Mouse (Mus musculus) layer of hippocampus, postnatal 14 days (tissue): ENCODE measurements around the gene Gm13043. TPM values are rescaled to one million over a fixed set of nuclear protein-coding genes. Genes with fewer than 3 reads are reported as not detected.
"Not testable (repeated sequence)": the region's sequence is repeated elsewhere in the genome, so short reads cannot be mapped to it uniquely, and the experiment has no call there.

Experiments used
- DNase-seq, 2 experiments: peaks; one replicate each; pipeline ENCODE4 v3.0.0; 2021 to 2022; ENCODE audit warnings: low spot score in 2 of 2, mixed read lengths in 1 of 2
- long read RNA-seq, 2 experiments: library from polyadenylated mRNA; stranded (forward); transcript quantifications; one replicate each; pipeline ENCODE4 v2.0.0; 2021
- total RNA-seq, 2 experiments: library from RNA; stranded (reverse); gene quantifications; 2 replicates each; pipeline ENCODE4 v1.2.3; 2021

Gm13043 gene
- total RNA-seq: not detected
- long read RNA-seq, experiment 1: 0 reads
- long read RNA-seq, experiment 2: 0 reads

DNA sequence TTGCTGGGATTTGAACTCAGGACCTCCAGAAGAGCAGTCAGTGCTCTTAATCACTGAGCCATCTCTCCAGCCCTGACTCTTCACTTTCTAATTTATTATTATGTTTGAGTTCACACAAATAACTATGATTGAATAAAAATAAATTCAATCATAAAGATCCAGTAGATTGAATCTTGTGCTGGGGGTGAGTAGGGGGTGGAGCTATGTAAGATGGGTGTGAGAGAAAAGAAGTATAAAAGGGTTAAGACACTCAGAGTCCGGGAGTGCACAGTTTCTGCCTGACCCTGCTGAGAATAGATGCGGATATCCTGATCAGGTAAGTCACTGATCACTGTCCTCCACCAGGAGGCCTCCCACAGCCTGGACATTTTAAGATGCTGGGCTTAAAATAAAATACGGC, at the start of gene Gm13043:
Gene Gm13043 (plus strand): TSS at position 301 of the 400 bp plus-strand sequence.
- no peak for DNase-seq

- not testable (repeated sequence) for DNase-seq
Observed at GRCm38 (mm10) chr4:143535654-143536053, 24.5 kb downstream of the Gm13043 start, which contains the start of gene Gm13040. Gm13040 (plus strand) TSS chr4:143535954.

DNA sequence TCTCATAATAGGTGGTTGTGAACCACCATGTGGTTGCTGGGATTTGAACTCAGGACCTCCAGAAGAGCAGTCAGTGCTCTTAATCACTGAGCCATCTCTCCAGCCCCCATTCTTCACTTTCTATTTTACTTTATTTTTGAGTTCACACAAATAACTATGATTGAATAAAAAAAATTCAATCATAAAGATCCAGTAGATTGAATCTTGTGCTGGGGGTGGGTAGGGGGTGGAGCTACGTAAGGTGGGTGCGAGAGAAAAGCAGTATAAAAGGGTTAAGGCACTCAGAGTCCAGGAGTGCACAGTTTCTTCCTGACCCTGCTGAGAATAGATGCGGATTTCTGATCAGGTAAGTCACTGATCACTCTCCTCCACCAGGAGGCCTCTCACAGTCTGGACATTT, 40.3 kb downstream of the Gm13043 start, which contains the start of the genes BC080695 and Gm13057:
Gene BC080695 (plus strand): TSS at position 301 of the 400 bp plus-strand sequence.
Gene Gm13057 (plus strand): TSS at position 310 of the 400 bp plus-strand sequence.
- not testable (repeated sequence) for DNase-seq

Other genes with a start within 250 kb of the Gm13043 start
- gene Pdpn, start 211.8 kb upstream of the Gm13043 start, total RNA-seq: 10 to 100 TPM; 14.2 to 19.7 TPM
- under 1 TPM; 0.81 to 0.95 TPM for gene Lrrc38, start 161.6 kb upstream of the Gm13043 start, total RNA-seq
- not detected for gene Pramel1, start 116.9 kb upstream of the Gm13043 start, total RNA-seq
- gene Pramef8, start 98.9 kb upstream of the Gm13043 start, total RNA-seq: 10 to 100 TPM in 1 of 2 experiments, 1 to 10 TPM in 1; 9.9 to 11.9 TPM
- not detected for gene Oog4, start 61.0 kb upstream of the Gm13043 start, total RNA-seq
- gene Gm13040, start 24.6 kb downstream of the Gm13043 start, total RNA-seq: not detected
- not detected for gene BC080695, start 40.4 kb downstream of the Gm13043 start, total RNA-seq
- not detected for gene Gm13057, start 40.4 kb downstream of the Gm13043 start, total RNA-seq
- not detected for gene Gm13083, start 103.7 kb downstream of the Gm13043 start, total RNA-seq
- not detected for gene Gm13088, start 145.9 kb downstream of the Gm13043 start, total RNA-seq
- gene Gm13089, start 191.4 kb downstream of the Gm13043 start, total RNA-seq: not detected
- gene Gm13078, start 208.1 kb downstream of the Gm13043 start, total RNA-seq: not detected